Mouse (Mus musculus): ENCODE data around the gene Gm11756.
"Not testable (repeated sequence)": the region's sequence is repeated elsewhere in the genome, so short reads cannot be mapped to it uniquely, and the experiment has no call there.

Gm11756 gene

GRCm38 (mm10) chr4:73920660-73921059 is at the start of gene Gm11756:
Gene Gm11756, minus strand, starts transcription at chr4:73920760.
- DNase-seq (ENCODE audit: low read depth, low spot score): not testable (repeated sequence)

- peak; percentile 54 for DNase-seq (ENCODE audit: low read depth, low spot score)
Observed at GRCm38 (mm10) chr4:73950375-73950896, 29.9 kb upstream of the Gm11756 start, which contains the start of gene 2310002L09Rik. Gene 2310002L09Rik, minus strand, starts transcription at chr4:73950846.

GRCm38 (mm10) chr4:73905853-73906252 is 14.7 kb downstream of the Gm11756 start, which contains the start of gene Gm13871:
Gene Gm13871, minus strand, starts transcription at chr4:73905953.
- not testable (repeated sequence) for DNase-seq (ENCODE audit: low read depth, low spot score)

GRCm38 (mm10) chr4:73891012-73891411 is 29.5 kb downstream of the Gm11756 start, which contains the start of gene Gm11757:
Gene Gm11757, minus strand, starts transcription at chr4:73891112.
- DNase-seq (ENCODE audit: low read depth, low spot score): not testable (repeated sequence)

GRCm38 (mm10) chr4:73876166-73876565 is 44.4 kb downstream of the Gm11756 start, which contains the start of gene Gm11758:
Gene Gm11758, minus strand, starts transcription at chr4:73876266.
- DNase-seq (ENCODE audit: low read depth, low spot score): not testable (repeated sequence)

All from skeletal muscle tissue, adult 2 months (tissue).